Mouse (Mus musculus): ENCODE results near the gene Cmas. TPM values are rescaled to one million over a fixed set of nuclear protein-coding genes. Genes with fewer than 3 reads are reported as not detected.

The Cmas gene
- total RNA-seq (2022), result 10 to 100 TPM; 34.5 to 35.7 (median 34.7) TPM

GRCm38 (mm10) chr6:142756507-142757333 lies at the start of gene Cmas:
TSS of gene Cmas (plus strand) at chr6:142756686.
- peak; percentile 78 for DNase-seq

DNA sequence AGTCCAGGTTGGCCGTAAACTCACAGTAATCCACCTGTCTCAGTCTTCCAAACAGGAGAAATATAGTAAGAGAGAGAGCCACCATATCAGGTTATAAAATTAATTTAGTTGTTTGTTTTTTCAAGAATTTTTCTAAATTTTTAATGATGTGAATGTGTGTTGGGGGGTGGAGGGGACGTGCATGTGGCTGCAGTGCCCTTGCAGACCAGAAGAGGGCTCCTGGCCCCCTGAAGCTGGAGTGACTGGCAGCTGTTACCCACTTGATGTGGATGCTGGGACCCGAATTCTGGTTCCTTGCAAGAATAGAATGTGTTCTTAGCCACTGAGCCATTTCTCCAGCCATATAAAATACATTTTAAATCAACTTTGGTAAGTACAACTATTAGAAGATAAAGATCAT lies 49.8 kb upstream of the Cmas start:
- no peak for DNase-seq

DNA sequence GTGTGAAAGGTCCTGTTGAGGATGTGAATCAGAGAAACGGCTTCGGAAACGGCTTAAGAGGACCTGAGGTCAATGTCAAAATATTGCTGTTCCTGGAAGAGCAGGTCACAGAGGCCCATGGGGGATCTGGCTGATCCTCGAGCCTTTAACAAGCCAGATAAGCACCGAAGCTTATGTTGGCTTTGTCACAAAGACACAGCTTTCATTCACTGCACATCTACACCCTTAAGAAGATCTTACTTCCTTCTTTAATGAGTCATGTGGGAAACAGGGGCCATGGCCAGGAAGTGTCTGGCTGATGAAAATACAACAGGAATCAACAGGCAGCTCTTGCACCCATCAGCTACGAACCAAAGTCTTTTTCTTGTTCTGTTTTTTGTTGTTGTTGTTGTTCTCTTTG lies 48.1 kb upstream of the Cmas start:
- no peak for DNase-seq

DNA sequence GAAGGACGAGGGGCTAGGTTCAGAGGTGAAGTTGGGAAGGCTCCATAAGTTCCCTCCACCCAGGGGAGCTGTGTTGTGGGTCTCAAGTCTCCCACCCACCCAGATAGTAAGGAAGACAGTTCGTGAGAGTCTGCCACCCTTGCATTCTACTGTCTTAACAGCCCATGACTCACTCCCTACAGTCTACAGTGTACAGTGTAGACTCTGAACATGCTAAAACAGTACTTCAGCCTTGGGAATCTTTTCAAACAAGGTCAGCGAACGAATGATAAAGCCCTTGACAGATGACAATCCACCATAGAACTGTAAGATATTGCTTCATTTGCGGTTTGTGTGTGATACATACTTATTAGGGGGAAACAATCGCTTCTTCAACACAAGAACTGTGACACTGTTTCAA lies 45.8 kb upstream of the Cmas start:
- no peak for DNase-seq

- no peak for DNase-seq
Observed at GRCm38 (mm10) chr6:142711106-142711505, 45.4 kb upstream of the Cmas start.

DNA sequence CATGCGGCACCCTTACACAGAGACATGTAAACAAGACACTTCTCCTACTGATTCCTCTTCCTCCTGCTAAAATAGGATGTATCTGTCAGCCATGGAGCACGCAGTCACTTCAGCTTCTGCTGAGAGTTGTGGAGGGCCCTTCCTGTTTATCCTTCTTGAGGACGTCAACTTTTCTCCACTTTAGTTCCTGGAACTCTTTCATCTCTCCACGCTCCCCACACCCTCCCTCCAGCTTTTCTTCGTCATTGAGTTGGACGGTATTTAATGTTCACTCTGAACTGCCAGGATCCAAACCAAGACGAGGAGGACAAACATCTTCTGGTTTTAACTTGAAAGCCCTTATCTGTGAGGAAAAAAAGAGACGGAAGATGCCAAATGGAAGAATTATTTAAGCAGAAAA lies 41.5 kb upstream of the Cmas start:
- DNase-seq, result no peak

- DNase-seq, result no peak
Observed at GRCm38 (mm10) chr6:142717186-142717585, 39.3 kb upstream of the Cmas start.

DNA sequence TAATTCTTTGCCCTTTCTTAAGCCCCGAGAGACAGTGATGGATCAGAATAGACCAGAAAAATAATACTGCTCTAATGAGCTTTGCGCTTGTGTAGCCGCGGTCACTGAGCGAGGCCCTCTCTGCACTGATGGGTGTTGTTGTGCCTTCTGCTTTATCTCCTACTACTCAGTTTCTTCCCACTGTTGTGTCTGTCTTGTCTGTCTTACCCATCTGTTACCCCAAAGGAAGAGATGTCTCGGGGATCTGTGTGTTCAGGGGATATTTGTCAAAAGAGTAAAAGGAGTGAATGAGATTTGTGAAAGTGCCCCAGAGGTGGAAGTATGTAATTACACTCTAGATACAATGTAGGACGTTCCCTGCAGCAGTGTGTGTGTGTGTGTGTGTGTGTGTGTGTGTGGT lies 38.3 kb upstream of the Cmas start:
- no peak for DNase-seq

DNA sequence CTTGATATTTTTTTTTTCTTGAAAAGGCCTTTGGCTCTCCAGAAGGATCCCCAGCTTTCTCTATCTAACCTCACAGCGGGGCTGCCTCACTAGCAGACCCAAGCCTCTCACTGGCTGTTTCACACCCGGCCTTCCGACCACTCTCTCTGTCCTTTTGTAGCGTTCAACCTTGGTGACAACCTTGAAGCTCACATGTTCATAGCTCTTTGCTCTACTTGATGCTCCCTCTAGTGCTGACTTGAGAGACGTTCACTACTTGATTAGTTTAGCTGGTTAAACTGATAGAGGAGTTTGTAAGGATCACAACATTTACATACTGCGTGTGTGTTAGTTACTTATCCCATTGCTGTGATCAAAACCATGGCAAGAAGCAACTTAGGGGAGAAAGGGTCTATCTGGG lies 35.8 kb upstream of the Cmas start:
- no peak for DNase-seq

DNA sequence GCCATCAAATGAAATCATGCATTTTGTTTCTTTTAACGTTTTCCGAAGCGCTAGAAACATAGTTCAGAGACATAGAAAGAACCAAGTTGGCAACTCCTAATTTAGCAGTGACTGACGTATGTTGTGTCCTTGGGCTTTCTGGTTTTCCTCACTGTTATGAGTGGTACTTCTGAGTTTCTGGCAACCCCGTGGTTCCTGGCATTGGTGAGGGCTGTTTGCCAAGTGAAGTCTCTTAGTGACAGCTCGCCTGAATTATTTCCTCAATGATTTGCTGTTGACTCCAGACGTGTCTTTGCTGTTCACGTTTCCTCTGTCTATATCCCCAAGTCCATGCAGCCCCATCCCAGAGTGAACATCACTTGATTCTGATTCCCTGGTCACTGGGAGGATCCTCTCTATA lies 34.8 kb upstream of the Cmas start:
- peak; percentile 56 for DNase-seq

DNA sequence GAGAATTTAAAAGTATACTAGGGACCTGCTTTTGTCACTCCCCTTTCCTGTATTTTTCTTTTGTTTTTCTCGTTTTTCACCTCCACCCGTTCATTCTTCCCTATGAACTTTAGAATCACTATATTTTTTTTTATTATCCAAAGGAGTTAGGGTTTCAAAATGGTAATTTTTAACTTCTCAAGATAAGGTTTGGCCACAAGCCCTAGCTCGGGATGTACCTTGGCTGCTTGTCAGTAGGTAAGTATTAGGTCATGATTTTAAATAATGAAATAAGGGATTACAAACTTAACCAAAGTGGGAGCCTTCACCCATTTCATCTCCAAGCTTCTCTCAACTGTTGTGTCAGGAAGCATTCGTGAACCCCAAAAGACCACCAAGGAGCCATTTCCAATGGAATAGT lies 30.5 kb upstream of the Cmas start:
- no peak for DNase-seq

DNA sequence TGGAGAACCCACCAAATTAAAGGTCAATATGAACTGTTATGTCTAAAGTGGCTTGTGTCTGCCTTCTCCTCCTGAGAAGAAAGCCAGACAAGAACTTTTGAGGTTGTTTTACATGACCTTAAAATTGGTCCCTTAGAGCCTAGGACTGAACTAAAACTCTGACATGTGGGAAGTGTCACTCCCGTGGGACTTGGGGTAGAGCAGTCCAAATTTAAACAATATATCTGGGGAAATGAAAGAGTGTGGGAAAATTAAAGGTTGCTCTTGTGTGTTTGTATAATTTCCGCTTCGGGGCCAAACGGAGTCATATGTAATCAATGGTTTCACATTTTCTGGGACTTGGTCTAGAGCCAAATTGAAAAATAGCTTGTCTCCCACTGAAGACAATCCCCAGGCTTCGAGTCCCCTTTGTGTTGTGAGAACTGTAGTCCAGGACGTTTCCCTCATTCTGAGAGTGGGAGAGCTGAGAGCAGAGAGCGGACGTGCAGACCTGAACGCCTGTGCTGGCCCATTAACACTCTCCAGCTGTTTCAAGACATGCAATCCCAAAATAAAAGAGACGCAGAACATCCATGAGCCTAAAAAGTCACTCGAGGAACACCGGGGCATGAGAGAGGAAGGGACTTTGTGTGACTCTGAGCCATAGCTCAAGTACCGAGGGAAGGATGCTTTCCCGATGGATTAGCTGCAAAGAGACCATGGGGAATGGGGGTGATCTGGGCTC lies 23.8 kb upstream of the Cmas start:
- no peak for DNase-seq

DNA sequence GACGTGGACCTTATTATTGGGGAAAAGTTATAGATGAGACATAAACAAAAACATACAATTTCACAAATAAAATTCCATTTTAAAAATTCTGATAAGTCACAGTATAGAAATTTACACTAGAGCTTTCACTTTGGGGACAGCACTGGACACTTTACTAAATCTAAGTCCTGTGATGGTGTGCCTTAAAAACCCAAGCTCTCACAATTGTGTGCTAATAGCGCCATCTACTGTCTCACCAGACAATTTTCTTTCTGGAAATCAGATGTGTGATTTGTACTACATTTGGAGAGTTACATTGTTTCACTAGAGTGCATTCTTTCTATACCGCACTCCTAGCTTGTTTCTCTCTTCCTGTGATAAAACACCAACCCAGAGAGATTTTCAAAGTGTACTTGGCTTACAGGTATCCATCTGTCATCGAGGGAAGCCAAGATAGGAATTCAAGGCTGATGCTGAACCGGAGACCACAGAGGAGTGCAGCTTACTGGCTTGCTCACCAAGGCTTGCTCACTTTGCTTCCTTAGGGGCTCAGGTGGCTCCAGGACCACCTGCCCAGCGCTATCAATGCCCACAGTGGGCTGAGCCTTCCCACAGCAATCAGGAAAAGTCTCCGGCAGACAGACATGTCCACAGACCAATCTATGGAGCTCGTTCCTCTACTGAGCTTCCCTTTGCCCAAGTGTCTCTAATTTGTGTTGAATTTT lies 21.0 kb upstream of the Cmas start:
- no peak for DNase-seq

DNA sequence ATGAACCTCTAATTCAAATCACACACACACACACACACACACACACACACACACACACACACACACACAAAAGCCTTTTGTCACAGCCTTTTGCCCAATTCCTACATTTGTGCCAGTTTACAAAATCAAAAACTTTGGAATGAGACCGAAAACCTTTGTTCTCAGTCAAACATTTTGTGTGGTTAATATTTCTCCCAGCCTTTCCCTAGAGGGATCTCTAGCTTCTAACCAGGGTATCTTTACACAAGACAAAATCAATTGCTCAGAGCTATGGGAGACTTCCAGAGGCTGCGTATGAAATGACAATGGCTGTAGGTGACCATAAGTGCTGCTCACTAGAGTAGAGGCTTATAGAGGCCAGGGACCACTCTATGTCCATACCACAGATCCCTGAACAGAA lies 18.3 kb upstream of the Cmas start:
- DNase-seq, result no peak

DNA sequence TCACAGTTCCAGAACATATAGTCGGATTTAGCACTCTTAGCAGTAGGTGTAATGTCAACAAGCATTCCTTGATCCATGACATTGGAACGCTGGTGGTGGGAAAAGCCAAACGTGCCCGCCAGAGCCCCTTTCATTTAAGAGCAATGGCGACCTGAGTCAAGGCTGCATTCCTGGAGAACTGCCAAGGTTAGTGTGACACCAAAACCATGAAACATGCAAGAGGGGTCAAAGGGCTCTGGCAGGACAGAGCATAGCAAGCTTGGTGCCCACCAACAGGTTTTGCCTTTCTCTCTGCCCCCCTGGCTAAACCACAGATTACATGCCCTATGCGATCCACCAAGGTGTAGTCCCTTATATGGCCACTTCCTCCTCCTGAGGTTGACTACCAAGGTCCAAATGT lies 17.8 kb upstream of the Cmas start:
- DNase-seq, result no peak

DNA sequence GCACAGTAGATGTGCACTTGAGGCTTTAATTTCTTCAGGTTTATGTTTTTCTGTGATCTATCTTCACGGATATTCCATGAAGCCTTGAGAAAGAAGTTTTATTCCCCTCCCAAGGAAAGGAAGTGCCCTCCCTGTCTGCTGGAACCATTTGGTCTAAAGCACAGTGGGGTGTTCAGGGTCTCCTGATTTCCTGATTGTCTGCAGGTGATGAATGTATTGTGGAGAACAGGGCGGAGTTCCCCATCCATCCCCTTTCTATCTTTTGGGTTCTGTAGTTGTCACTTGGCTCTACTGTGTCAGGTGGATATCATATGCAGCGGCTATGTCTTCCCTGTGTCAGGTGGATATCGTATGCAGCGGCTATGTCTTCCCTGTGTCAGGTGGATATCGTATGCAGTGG lies 14.7 kb upstream of the Cmas start:
- DNase-seq, result no peak

DNA sequence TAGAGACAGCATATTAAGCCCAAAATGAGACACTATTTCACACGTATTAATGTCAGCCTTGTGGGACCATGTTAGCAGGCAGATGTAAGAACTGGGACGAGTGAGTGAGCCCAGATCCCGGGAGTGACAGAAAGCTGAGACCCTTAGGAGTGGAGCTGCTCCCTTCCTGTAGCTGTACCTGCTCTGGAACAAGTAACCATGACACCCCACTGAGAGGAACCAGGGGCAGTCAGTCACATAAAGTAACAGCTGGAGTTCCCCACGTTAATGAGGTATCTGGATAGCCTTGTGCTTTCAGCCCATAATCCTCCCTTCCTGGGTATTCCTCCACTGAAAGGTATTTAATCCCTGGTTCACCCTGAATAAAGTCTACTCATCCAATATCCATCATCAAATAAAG lies 13.3 kb upstream of the Cmas start:
- DNase-seq, result no peak

DNA sequence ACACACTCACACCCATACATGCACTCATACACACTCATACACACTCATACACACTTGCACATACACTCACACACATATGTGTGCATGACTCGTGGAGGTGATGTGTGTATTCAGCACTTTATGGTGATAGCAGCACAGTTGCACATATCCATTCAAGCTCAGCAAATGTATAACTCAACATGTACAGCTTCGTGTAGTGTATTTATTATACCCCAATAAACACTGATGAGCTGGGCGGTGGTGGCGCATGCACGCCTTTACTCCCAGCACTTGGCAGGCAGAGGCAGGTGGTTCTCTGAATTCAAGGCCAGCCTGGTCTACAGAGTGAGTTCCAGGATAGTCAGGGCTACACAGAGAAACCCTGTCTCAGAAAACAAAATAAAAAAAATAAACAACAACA lies 11.0 kb upstream of the Cmas start:
- DNase-seq, result no peak

- no peak for DNase-seq
Observed at GRCm38 (mm10) chr6:142746765-142747164, 9.7 kb upstream of the Cmas start.

DNA sequence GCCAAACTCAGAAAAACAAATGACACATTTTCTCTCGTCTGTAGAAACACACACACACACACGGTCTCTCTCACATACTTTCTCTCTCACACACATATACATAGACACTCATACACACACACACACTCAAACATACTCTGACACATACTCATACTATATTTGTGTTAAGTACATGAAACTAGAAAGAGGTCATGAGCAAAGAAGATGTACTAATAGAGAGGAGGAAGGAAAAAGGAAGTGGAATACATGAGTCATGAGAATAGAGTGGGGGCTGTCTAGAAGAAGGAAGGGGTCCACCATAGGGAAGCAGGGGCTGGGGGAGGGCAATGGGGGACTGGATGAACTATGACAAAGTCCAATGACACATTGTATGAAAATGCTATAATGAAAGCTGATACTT lies 9.3 kb upstream of the Cmas start:
- DNase-seq, result no peak

DNA sequence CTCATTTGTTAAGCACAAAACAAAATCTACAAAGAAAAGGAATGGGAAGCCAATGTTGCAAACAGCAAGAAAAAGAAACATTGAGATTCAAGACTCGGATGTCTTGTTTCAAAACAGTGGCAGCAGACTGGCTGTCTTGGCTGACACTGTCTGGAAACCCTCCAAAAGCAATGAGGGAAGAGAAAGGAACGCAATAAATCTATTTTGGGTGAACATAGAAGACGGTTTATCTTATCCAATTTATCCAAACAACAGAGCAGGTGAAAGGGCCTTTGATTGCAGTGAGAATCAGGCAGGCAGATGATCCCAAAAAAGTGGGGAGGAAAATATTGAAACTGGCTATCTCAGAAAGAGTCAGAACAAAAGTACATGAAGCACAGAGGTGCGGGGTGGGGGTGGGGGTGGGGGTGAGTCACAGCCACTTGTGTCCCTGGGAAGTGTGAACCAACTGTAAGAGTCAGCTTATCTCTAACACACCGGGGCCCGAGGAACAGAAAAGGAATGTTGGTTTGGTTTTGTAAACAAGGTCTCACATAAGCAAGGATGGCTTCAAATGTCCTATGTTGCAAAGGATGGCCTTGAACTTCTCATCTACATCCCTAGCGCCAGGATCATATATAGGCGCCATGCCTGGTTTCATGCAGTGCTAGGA lies 8.3 kb upstream of the Cmas start:
- no peak for DNase-seq

- DNase-seq, result no peak
Observed at GRCm38 (mm10) chr6:142751365-142751764, 5.1 kb upstream of the Cmas start.
